Mouse (Mus musculus) liver, adult 2 months (tissue): ENCODE results near the gene Slc20a1.

ENCODE experiments used
- CTCF ChIP-seq: fragments of 200-500 bp; IDR thresholded peaks from 2 replicates; pipeline ENCODE4 v1.5.1; 2011; ENCODE audit warnings: low read depth, low read length, control low read depth
- POLR2A ChIP-seq: fragments of 200-500 bp; IDR thresholded peaks from 2 replicates; pipeline ENCODE4 v1.6.1; 2011; ENCODE audit warnings: low read length, control low read depth; ENCODE audit not compliant: insufficient read depth; ENCODE audit errors: extremely low read depth

- TF ChIP-seq POLR2A: no peak
- no peak for TF ChIP-seq CTCF
Measured at GRCm38 (mm10) chr2:129197197-129197596, 1.4 kb upstream of the Slc20a1 start.
